Mouse (Mus musculus) forebrain, embryonic 14.5 days (tissue): Measurements from ENCODE around the gene Cdh19. TPM values are rescaled to one million over a fixed set of nuclear protein-coding genes. Genes with fewer than 3 reads are reported as not detected.

Source experiments
- ATAC-seq: fragments of 200-750 bp; cut with Nextera tagmentation; 2 replicates; pipeline ENCODE4 v1.8.0; 2017; ENCODE audit warnings: mild to moderate bottlenecking, moderate library complexity
- DNase-seq: peaks from one replicate; pipeline ENCODE4 v3.0.0-alpha.2; 2015; ENCODE audit warnings: low spot score
- H3K27ac ChIP-seq: fragments of 300-500 bp; sonication (generic); 2 replicates; pipeline ENCODE4 v1.5.1; 2014; ENCODE audit warnings: low read depth, mild to moderate bottlenecking, control low read depth, low read length, moderate library complexity
- H3K27me3 ChIP-seq: fragments of 300-500 bp; sonication (generic); replicated peaks from 2 replicates; pipeline ENCODE4 v1.6.1; 2014; ENCODE audit warnings: low read length, control low read depth, mixed read lengths; ENCODE audit not compliant: control insufficient read depth, insufficient read depth
- H3K36me3 ChIP-seq: fragments of 300-500 bp; sonication (generic); 2 replicates; pipeline ENCODE4 v1.6.1; 2014; ENCODE audit warnings: low read length, control low read depth; ENCODE audit not compliant: control insufficient read depth, insufficient read depth
- H3K4me1 ChIP-seq: fragments of 300-500 bp; sonication (generic); 2 replicates; pipeline ENCODE4 v1.6.1; 2014; ENCODE audit warnings: antibody characterized with exemption, low read length, control low read depth; ENCODE audit not compliant: control insufficient read depth, insufficient read depth
- H3K4me2 ChIP-seq: fragments of 300-500 bp; sonication (generic); 2 replicates; pipeline ENCODE4 v1.6.1; 2014; ENCODE audit warnings: mild to moderate bottlenecking, control low read depth, low read length
- H3K4me3 ChIP-seq: fragments of 300-500 bp; sonication (generic); 2 replicates; pipeline ENCODE4 v1.5.1; 2014; ENCODE audit warnings: low read depth, low read length, control low read depth
- H3K9ac ChIP-seq: fragments of 300-500 bp; sonication (generic); 2 replicates; pipeline ENCODE4 v1.6.1; 2014; ENCODE audit warnings: mild to moderate bottlenecking, low read length, control low read depth, moderate library complexity
- H3K9me3 ChIP-seq: fragments of 300-500 bp; sonication (generic); replicated peaks from 2 replicates; pipeline ENCODE4 v1.6.1; 2016; ENCODE audit warnings: low read length, control low read depth, mixed read lengths; ENCODE audit not compliant: control insufficient read depth
- WGBS: fragments of 180-500 bp; shearing (Covaris S2); extraction: QIAGEN DNeasy Blood & Tissue Kit; methylation state at CpG from one replicate; pipeline ENCODE4 v1.1.7; 2014; 5-methylcytosine and 5-hydroxymethylcytosine counted together
- polyA plus RNA-seq: library from polyadenylated mRNA; unstranded; fragments of >200 nt; fragmentation: Nextera tagmentation; extraction: Ambion mirVana; gene quantifications from 2 replicates; pipeline ENCODE4 v1.2.1, GENCODE M21; 2014

Gene Cdh19
- polyA plus RNA-seq, result 0.16 TPM in 1 of 2 replicates, not detected in the other

DNA sequence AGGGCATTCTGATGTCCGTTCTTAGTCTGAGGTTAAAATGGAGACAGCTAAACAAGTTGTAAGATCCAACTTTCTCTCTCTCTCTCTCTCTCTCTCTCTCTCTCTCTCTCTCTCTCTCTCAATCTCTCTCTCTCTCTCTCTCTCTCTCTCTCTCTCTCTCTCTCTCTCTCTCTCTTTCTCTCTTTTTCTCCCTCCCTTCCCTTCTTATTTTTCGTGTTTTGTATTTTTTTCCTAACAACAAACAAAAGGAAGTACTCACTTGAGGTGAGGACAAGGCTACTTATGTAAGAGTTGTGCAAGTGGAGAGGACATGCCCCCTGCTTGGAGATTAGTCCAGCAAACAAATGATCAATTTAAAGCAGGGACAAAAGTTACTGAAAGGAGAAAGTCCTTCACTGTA lies at the start of gene Cdh19:
Gene Cdh19 (minus strand): TSS at position 101 of the 400 bp plus-strand sequence.
- no peaks in the 10 kb centered on the region for H3K9me3 ChIP-seq
- H3K4me3 ChIP-seq, result no peak within 1 kb of the TSS
- no peaks in the 10 kb centered on the region for H3K4me1 ChIP-seq
- H3K36me3 ChIP-seq, result no peaks in the 10 kb centered on the region
- no peak within 1 kb of the TSS for H3K4me2 ChIP-seq
- no peaks in the 10 kb centered on the region for H3K27me3 ChIP-seq
- H3K9ac ChIP-seq, result no peak within 1 kb of the TSS
- WGBS, result 3% methylated on average over 2 of the region's 2 CpGs
- no peak within 1 kb of the TSS for H3K27ac ChIP-seq
- DNase-seq (no peak), ATAC-seq (no peak)

DNA sequence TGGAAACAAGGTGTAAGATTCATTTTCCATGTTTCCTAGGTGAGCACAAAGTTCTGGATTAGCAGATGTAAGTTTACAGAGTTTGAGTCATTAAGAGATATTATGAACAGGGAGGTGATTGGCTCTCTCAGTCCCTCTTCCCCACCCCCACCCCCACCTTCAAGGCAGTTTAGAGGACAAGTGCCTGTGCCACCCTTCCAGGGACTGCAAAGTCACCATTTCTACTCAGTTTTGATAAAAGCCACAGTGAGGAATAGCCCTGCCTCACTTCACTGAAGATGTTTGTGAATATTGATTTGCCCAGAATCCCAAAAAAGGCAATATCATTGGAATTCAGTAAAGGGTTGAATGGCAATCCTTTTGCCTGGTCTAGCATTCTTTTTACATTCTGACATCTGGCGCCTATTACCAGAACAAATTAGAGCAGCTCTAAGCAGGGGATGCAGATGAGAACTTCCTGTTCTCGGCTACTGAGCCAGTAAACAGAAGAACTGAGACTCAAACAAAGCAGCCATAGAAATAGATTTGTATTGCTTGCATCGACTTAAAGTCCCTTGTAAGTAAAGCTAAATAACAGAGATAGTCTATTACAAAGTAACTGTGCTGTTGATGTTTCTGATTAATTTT lies 43.2 kb upstream of the Cdh19 start:
- peak; percentile 17 for DNase-seq
- Histone ChIP-seq H3K4me1 (no peaks in the 10 kb centered on the region), H3K9ac (no peak overlapping the region), H3K36me3 (no peaks in the 10 kb centered on the region), H3K9me3 (no peaks in the 10 kb centered on the region), H3K27me3 (no peaks in the 10 kb centered on the region), H3K27ac (no peak overlapping the region), H3K4me3 (no peak overlapping the region), H3K4me2 (no peak overlapping the region)
- ATAC-seq, result no peak
- 14% methylated on average over 3 of the region's 3 CpGs for WGBS

DNA sequence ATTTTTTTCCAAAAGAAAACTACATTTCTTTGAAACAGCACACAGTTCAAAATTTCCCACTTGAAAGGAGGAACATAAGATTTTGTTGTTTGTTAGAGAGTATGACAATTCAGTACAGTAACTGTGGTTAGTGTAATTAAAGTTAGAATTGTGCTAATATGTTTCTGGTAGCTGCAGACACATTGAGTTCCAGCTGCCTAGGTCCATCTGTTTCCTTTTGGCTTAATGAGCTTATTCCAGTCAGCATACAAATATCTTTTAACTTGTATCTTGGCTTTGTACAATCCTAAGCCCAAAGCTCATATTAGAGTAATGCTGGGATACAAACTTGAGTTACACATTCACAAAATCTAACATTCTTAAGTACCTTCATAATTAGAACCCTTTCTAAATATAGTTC lies 40.3 kb upstream of the Cdh19 start:
- no peaks in the 10 kb centered on the region for H3K4me1 ChIP-seq
- DNase-seq, result peak; percentile 39
- no peak overlapping the region for H3K27ac ChIP-seq
- ATAC-seq, result peak; percentile 58; the same call in 1 of the 2 replicates
- no peaks in the 10 kb centered on the region for H3K27me3 ChIP-seq
- H3K4me3 ChIP-seq, result no peak overlapping the region
- H3K4me2 ChIP-seq, result no peak overlapping the region
- H3K9ac ChIP-seq, result no peak overlapping the region
- H3K36me3 ChIP-seq, result no peaks in the 10 kb centered on the region
- no peaks in the 10 kb centered on the region for H3K9me3 ChIP-seq

DNA sequence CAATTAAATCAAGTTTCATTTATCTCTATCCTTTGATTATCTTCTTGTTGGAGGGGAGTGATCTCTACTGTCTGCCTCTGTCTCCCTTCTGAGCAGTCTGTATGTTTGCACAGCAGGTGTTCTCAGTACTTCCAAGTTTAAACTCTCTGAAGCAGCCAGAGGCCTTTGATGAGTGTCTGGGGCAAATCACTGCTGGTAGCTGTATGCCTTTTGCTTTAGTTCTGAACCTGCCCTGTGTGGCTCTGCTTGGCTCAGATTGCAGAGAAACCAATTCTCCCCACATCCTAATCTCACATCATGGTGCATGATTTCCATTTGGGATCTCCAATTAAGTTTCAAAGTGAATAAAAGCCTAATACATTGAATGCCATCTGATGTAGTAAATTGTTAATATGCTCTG lies 12.4 kb upstream of the Cdh19 start:
- Histone ChIP-seq H3K4me3 (no peak overlapping the region), H3K36me3 (no peaks in the 10 kb centered on the region), H3K27ac (no peak overlapping the region), H3K4me1 (no peaks in the 10 kb centered on the region), H3K9ac (no peak overlapping the region), H3K4me2 (no peak overlapping the region), H3K9me3 (no peaks in the 10 kb centered on the region), H3K27me3 (no peaks in the 10 kb centered on the region)
- no peak; the same call in 1 of the 2 replicates for ATAC-seq
- peak; percentile 31 for DNase-seq

DNA sequence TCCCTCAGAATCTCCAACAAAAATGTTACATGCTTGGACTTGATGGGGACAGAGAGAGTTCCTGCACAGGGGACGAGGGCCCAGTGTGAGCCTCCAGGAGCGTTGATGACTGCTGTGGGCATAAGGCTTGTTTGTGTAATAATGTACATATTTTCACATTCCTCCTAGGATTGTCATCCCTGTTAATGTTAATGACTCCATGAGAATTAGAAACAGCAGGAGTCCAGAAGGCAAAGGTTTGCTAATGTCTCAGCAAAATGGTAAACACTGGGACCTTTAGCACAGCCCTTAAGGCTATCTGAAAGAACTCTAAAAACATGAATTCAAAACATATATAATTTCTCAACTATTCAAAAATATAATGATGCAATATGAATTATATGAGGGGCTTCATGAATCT lies 8.2 kb downstream of the Cdh19 start:
- Histone ChIP-seq H3K27me3 (no peaks in the 10 kb centered on the region), H3K36me3 (no peaks in the 10 kb centered on the region), H3K9me3 (no peaks in the 10 kb centered on the region), H3K27ac (no peak overlapping the region), H3K4me2 (no peak overlapping the region), H3K4me1 (no peaks in the 10 kb centered on the region), H3K9ac (no peak overlapping the region), H3K4me3 (no peak overlapping the region)
- DNase-seq, result no peak
- no peak for ATAC-seq
- 86% methylated on average over 2 of the region's 2 CpGs for WGBS

DNA sequence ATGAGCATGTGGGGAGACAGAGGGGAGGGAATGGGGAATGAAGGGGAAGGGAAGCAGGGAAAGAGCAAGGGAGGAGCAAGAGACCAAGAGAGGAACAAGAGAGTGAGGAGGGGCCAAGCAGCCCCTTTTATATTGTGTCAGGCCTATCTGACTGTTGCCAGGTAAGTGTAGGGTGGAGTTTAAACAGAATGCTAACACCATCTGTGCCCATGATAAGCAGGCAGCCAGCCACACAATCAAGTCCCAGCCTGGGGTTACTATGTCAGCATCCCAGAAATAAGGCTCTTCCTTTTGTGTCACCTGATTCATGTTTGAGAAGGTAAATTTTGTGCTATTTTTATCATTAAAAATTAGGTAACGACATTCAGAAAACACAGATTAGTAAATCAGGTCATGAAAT lies 67.6 kb downstream of the Cdh19 start:
- Histone ChIP-seq H3K27me3 (no peaks in the 10 kb centered on the region), H3K9me3 (no peaks in the 10 kb centered on the region), H3K4me1 (no peaks in the 10 kb centered on the region), H3K36me3 (no peaks in the 10 kb centered on the region), H3K27ac (no peak overlapping the region), H3K9ac (no peak overlapping the region), H3K4me2 (no peak overlapping the region), H3K4me3 (no peak overlapping the region)
- WGBS, result 90% methylated on average over 1 of the region's 1 CpGs
- no peak for DNase-seq
- no peak for ATAC-seq

DNA sequence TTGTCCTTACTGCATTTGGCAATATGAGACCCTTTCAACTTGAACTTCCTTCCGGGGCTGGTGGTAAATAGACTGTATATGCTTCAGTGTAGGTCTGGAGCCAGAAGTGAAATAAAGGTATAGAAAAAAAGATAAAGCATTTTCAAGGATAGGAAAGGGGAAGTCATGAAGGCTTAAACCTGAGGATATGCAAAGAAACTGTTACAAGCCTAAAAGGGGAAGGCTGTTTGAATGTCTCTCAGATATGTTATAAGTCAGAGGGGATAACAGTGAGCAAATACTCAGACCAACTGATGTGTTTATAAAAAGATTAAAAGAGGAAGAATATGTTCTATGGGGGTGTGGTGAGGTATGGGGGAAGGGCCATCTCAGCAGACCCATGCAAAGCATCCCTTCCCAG lies 68.2 kb downstream of the Cdh19 start:
- Histone ChIP-seq H3K9ac (no peak overlapping the region), H3K4me1 (no peaks in the 10 kb centered on the region), H3K4me2 (no peak overlapping the region), H3K27me3 (no peaks in the 10 kb centered on the region), H3K36me3 (no peaks in the 10 kb centered on the region), H3K4me3 (no peak overlapping the region), H3K27ac (no peak overlapping the region), H3K9me3 (no peaks in the 10 kb centered on the region)
- ATAC-seq, result no peak
- no peak for DNase-seq
- WGBS, result 87% methylated on average over 1 of the region's 1 CpGs

DNA sequence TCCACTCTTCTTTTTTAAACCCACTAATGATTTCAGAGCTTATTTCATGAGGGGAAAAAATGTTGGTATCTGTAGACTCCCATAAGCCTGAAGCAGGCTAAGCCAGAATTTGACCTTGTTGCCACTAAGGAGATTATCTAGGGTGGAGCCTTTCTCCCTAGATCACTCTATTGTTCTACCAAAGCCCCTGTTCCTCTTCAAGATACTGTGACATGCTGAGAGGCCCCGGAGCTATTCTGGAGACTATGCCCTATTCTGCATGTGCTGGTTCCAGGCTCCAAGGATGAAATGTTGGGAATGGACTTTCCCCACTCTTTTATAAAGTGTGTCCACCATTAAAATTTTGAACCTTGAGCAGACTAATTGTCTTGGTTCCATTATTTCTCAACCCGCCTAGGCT lies 73.1 kb downstream of the Cdh19 start:
- Histone ChIP-seq H3K4me3 (no peak overlapping the region), H3K4me1 (no peaks in the 10 kb centered on the region), H3K36me3 (no peaks in the 10 kb centered on the region), H3K27ac (no peak overlapping the region), H3K9ac (no peak overlapping the region), H3K27me3 (no peaks in the 10 kb centered on the region), H3K4me2 (no peak overlapping the region), H3K9me3 (no peaks in the 10 kb centered on the region)
- no peak for DNase-seq
- no peak for ATAC-seq
- whole genome bisulfite sequencing, result 64% methylated on average over 2 of the region's 2 CpGs
